Mouse (Mus musculus) C2C12 (cell line): ENCODE results near the gene Pced1b.

Experiments used
- CEBPB ChIP-seq: IDR thresholded peaks from one replicate; pipeline ENCODE4 v1.6.1; 2011; ENCODE audit warnings: low read depth, mild to moderate bottlenecking, control low read depth, moderate library complexity
- CTCF ChIP-seq: IDR thresholded peaks from one replicate; pipeline ENCODE4 v1.5.1; 2011; ENCODE audit not compliant: control insufficient read depth, insufficient read depth, insufficient read length
- MAX ChIP-seq: IDR thresholded peaks from one replicate; pipeline ENCODE4 v1.6.1; 2011; ENCODE audit warnings: mild to moderate bottlenecking, control low read depth
- MYOD1 ChIP-seq: IDR thresholded peaks from one replicate; pipeline ENCODE4 v1.6.1; 2011; ENCODE audit warnings: low read depth; ENCODE audit not compliant: control insufficient read depth, insufficient read length
- MYOG ChIP-seq: IDR thresholded peaks from one replicate; pipeline ENCODE4 v1.6.1; 2011; ENCODE audit not compliant: control insufficient read depth, insufficient read length; ENCODE audit errors: extremely low read depth
- USF1 ChIP-seq: IDR thresholded peaks from one replicate; pipeline ENCODE4 v1.6.1; 2011; ENCODE audit warnings: low read depth, mild to moderate bottlenecking, control low read depth, moderate library complexity

DNA sequence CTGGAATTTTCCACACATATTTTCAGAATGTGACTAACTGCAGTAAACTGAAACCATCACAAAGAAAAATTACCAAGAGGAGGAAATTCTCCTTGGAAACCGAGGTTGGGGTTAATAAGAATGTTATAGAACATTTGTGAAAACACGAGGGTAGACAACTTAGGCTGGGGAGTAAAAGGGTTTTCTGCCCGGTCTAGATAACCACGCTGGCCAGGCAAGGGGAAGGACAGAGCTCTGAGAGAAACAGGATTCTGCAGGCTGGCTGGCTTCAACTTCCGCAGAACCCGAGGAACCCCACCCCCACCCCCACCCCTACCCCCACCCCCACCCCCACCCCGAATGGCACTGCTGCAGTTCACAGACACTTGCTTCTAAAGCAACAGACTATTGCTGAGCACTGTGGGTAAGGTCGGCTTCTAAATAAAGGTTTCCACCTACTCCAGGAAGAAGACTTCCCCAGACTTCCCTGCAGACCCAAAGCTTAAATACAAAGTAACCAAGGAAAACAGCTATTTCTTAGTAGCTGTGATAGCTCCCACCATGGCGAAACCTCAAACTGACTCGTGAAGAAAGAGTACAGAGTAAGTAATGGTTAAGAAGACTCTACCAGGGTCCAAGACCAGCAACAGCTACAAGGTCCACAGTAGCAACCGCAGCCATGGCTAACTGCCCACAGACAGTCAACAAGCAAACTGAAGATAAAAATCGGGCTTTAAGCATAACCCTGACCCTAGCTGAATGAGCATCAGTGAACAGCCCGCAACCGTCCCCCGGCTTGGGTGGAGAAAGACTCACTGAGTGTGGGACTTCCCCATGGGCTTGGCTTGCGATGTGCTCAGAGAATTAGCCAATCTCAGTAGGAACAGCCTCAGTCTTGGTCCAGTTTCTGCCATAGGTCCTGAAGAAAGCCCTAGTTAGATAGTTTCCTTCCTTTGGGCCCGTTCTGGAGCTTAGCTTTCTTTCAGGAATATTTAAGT, 34.1 kb upstream of the Pced1b start:
- TF ChIP-seq CTCF (no peak), CEBPB (no peak), MYOD1 (no peak), MAX (no peak), MYOG (no peak), USF1 (no peak)
